21 mouse cellular contexts compared by ENCODE assay signal in genomic region chr3:31220040-31220439, GRCm38 (mm10).
"Had no signal": no experiment of that assay in that cellular context is flagged by ENCODE, and none has a peak within 500 bp of the region (broad histone marks: within the 10 kb centered on the region; RNA-seq: fewer than 3 reads in every experiment).

No protein-coding gene starts in this region.

- H3K36me3 ChIP-seq: intestine, embryonic 15.5 days; limb, embryonic 10.5 days; limb, embryonic 13.5 days; liver, embryonic 12.5 days; liver, embryonic 15.5 days; lung, embryonic 15.5 days; midbrain, embryonic 10.5 days; stomach, embryonic 15.5 days had no signal

- DNase-seq: kidney, adult 11 months; kidney, adult 8-10 months; kidney, postnatal 14 days; kidney, postnatal 4 days; layer of hippocampus, adult 9-11 months; layer of hippocampus, postnatal 36 days; liver; lung, adult 18-20 months; right cerebral cortex, postnatal 25 days; spleen, adult 18-20 months; thymus, postnatal 25 days had no signal

- H3K4me1 ChIP-seq: intestine, embryonic 15.5 days; liver, embryonic 12.5 days; liver, embryonic 15.5 days; lung, embryonic 15.5 days; megakaryocyte, embryonic 14.5 days; midbrain, embryonic 10.5 days; midbrain, embryonic 13.5 days; stomach, embryonic 15.5 days had no signal

- H3K4me2 ChIP-seq: intestine, embryonic 15.5 days; limb, embryonic 13.5 days; liver, embryonic 12.5 days; liver, embryonic 15.5 days; lung, embryonic 15.5 days; midbrain, embryonic 13.5 days; stomach, embryonic 15.5 days had no signal

- H3K4me3 ChIP-seq: intestine, embryonic 15.5 days; limb, embryonic 10.5 days; limb, embryonic 13.5 days; liver, embryonic 12.5 days; liver, embryonic 15.5 days; lung, embryonic 15.5 days; megakaryocyte, embryonic 14.5 days; midbrain, embryonic 10.5 days; midbrain, embryonic 13.5 days; stomach, embryonic 15.5 days had no signal

- H3K27ac ChIP-seq: intestine, embryonic 15.5 days; limb, embryonic 10.5 days; limb, embryonic 13.5 days; liver, embryonic 12.5 days; liver, embryonic 15.5 days; lung, embryonic 15.5 days; midbrain, embryonic 10.5 days; midbrain, embryonic 13.5 days; stomach, embryonic 15.5 days had no signal

- H3K27me3 ChIP-seq: intestine, embryonic 15.5 days; limb, embryonic 13.5 days; liver, embryonic 12.5 days; liver, embryonic 15.5 days; lung, embryonic 15.5 days; megakaryocyte, embryonic 14.5 days; midbrain, embryonic 13.5 days; stomach, embryonic 15.5 days had no signal
